Mouse (Mus musculus) cortical plate, adult 2 months (tissue): Measurements from ENCODE around the gene Rangap1.

ENCODE experiments used
- CTCF ChIP-seq: fragments of 200-500 bp; IDR thresholded peaks from 2 replicates; pipeline ENCODE4 v1.5.1; 2011; ENCODE audit warnings: mild to moderate bottlenecking, control low read depth, low read length; ENCODE audit not compliant: insufficient read depth; ENCODE audit errors: extremely low read depth
- POLR2A ChIP-seq: fragments of 200-500 bp; IDR thresholded peaks from 2 replicates; pipeline ENCODE4 v1.6.1; 2011; ENCODE audit warnings: mild to moderate bottlenecking, low read length, control low read depth; ENCODE audit not compliant: insufficient read depth; ENCODE audit errors: extremely low read depth

DNA sequence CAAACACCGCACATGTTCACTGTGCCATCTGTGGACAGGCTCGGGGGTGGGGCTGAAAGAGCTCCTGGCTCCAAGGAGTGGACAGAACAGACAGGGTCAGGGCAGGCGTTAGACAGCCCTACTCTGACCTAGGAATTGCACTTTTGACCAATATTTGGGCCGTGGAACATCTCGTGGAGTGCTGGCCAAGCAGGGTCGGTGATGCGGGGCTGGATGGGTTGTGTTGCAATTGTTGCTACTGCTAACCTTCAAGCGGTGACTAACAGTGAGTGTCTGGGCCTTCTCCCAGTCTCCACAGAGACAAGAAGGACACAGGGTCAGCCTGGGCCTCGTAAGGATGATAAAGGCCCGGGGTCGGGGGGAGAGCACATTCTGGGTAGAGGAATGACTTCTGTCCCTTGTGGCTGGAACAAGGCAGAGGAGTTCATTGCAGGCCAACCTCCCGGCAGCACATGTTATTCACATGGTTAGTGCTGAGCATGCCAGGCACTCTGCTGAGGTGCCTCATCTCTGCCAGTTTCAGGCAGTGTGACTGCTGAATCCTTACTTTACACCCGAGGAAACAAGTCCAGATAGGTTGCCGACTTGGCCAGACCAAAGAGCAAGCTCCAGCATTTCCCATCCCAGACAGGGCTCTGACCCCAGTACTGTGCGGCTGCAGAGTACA lies 29.3 kb upstream of the Rangap1 start:
- TF ChIP-seq CTCF = no peak
- TF ChIP-seq POLR2A = no peak
